Mouse (Mus musculus): ENCODE results near the gene Cnnm4. TPM values are rescaled to one million over a fixed set of nuclear protein-coding genes. Genes with fewer than 3 reads are reported as not detected.

The Cnnm4 gene
- total and polyA plus RNA-seq, 2 experiments from 2014 or later = 11.0 to 15.6 TPM

DNA sequence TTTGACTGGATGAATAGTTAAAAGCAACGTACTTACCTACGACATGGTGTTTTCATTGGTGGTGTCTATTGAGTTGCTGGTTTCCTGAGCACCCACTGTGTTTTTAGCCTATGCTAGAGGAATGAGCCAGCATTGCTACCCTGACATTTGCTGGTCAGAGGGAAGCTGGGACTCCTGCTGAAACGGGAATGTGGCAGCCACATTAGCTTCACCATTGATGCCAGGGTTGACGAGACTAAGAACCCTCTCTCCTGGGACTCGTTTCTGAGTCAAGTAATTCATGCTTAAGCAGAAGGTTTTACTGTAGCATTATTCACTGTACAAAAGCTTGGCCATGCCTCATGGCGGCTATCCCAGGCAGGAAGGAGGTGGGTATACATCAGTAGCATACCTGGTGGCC, 18.2 kb downstream of the Cnnm4 start:
- Histone ChIP-seq H3K9ac (replicated peaks; ENCODE audit: low read length, poor library complexity, severe bottlenecking) (no peak overlapping the region), H3K9me3 (ENCODE audit: low read length) (no peaks in the 10 kb centered on the region), H3K36me3 (ENCODE audit: insufficient read depth, low read length) (no peaks in the 10 kb centered on the region), H3K4me2 (ENCODE audit: low read depth, low read length, poor library complexity, severe bottlenecking) (no peak overlapping the region), H3K4me1 (ENCODE audit: insufficient read depth, low read length) (no peaks in the 10 kb centered on the region), H3K27ac (ENCODE audit: low read depth, low read length) (no peak overlapping the region), H3K27me3 (ENCODE audit: insufficient read depth, low read length) (no peaks in the 10 kb centered on the region), H3K4me3 (ENCODE audit: low read depth, low read length) (no peak overlapping the region)
- no peak for TF ChIP-seq CTCF (IDR thresholded peaks at IDR 0.05)
- no peak for DNase-seq (ENCODE audit: low spot score)
- 64% methylated on average over 6 of the region's 6 CpGs for WGBS
- ATAC-seq (ENCODE audit: low FRiP score) = no peak

DNA sequence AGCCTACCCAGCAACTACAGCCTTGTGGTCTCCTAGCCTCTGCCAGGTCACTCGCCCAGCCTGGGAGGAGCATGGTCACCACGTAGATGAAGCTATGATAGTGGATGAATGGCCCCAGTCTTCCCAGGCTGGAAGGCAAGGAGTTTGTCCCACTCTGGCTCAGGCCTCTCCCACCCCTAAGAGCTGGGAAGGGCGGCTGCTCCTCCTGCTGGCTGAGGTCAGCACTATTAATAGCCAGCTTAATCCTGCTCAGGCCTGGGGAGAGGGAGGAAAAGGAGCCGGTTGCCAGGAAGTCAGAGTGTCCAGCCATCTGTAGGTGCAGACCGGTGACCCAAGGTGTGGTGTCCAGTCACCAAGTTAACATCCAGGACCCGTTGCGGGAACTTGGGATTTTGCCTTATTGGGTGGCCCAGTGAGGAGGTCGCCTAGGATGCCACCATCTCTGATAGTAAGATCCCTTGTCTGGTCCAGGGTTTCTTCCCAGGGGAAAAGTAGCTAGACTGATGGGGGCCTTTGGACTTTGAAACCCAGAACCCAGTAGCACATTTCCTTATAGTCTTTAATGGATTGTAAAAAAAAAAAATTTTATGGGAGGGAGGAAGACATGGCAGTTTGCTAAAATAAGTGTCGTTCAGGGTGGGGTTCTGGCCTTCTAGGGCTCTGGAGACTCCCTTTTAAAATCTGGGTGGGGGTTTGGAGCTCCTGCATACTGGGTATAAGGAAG, 21.2 kb downstream of the Cnnm4 start:
- peak; percentile 58; the same call in 1 of the 2 replicates for ATAC-seq (ENCODE audit: low FRiP score)
- Histone ChIP-seq H3K27ac (ENCODE audit: low read depth, low read length) (no peak overlapping the region), H3K9ac (replicated peaks; ENCODE audit: low read length, poor library complexity, severe bottlenecking) (no peak overlapping the region), H3K9me3 (ENCODE audit: low read length) (no peaks in the 10 kb centered on the region), H3K4me2 (ENCODE audit: low read depth, low read length, poor library complexity, severe bottlenecking) (no peak overlapping the region), H3K4me3 (ENCODE audit: low read depth, low read length) (no peak overlapping the region), H3K27me3 (ENCODE audit: insufficient read depth, low read length) (no peaks in the 10 kb centered on the region), H3K4me1 (ENCODE audit: insufficient read depth, low read length) (no peaks in the 10 kb centered on the region), H3K36me3 (ENCODE audit: insufficient read depth, low read length) (no peaks in the 10 kb centered on the region)
- TF ChIP-seq CTCF (IDR thresholded peaks at IDR 0.05) = peak; percentile 67
- 46% methylated on average over 9 of the region's 9 CpGs for WGBS
- peak; percentile 59 for DNase-seq (ENCODE audit: low spot score)

DNA sequence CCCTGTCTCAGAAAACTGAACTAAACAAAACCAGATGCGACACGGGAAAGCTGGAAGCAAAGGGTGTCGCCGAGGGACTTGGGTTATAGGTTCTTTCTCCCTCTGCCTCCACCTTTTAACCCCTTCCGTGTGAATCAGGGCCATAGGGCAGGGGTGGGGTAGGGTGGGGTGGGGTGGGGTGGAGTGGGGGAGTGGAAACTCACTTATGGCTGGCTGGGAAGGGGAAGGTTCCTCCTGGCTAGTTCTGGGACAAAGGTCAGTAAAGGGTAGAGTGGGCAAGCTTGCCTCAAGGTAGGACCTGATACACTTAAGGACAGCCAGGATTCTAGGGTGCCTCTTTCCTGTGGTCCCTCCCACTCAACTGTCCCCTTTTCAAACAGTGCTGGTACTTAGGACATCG, 21.9 kb downstream of the Cnnm4 start:
- Histone ChIP-seq H3K9me3 (ENCODE audit: low read length) (no peaks in the 10 kb centered on the region), H3K4me3 (ENCODE audit: low read depth, low read length) (no peak overlapping the region), H3K4me1 (ENCODE audit: insufficient read depth, low read length) (no peaks in the 10 kb centered on the region), H3K9ac (replicated peaks; ENCODE audit: low read length, poor library complexity, severe bottlenecking) (no peak overlapping the region), H3K36me3 (ENCODE audit: insufficient read depth, low read length) (peaks cover 2% of the 10 kb centered on the region), H3K4me2 (ENCODE audit: low read depth, low read length, poor library complexity, severe bottlenecking) (no peak overlapping the region), H3K27me3 (ENCODE audit: insufficient read depth, low read length) (no peaks in the 10 kb centered on the region), H3K27ac (ENCODE audit: low read depth, low read length) (no peak overlapping the region)
- no peak for TF ChIP-seq CTCF (IDR thresholded peaks at IDR 0.05)
- DNase-seq (ENCODE audit: low spot score) (no peak), ATAC-seq (ENCODE audit: low FRiP score) (no peak)
- WGBS = 83% methylated on average over 6 of the region's 6 CpGs

DNA sequence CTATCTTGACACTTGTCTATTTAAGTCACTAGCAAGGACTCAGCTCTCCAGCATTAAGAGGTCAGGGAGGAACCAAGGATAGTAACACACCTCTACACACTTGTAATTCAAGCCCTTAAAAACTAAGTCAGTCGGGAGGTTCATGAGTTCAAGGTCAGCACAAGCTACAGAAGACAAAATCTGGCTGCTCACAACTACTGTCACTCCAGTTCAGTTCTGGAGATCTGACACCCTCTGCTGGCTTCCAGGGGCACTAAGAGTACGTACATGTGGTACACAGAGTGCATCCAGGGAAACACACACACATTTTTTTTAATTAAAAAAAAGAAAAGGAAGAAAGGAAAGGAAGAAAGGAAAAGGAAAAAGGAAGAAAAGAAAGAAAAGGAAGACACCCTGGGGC, 25.3 kb downstream of the Cnnm4 start:
- ATAC-seq (ENCODE audit: low FRiP score) (no peak), DNase-seq (ENCODE audit: low spot score) (peak; percentile 71)
- peak; percentile 72 for TF ChIP-seq CTCF (IDR thresholded peaks at IDR 0.05)
- Histone ChIP-seq H3K4me1 (ENCODE audit: insufficient read depth, low read length) (no peaks in the 10 kb centered on the region), H3K36me3 (ENCODE audit: insufficient read depth, low read length) (peaks cover 24% of the 10 kb centered on the region), H3K9me3 (ENCODE audit: low read length) (no peaks in the 10 kb centered on the region), H3K4me2 (ENCODE audit: low read depth, low read length, poor library complexity, severe bottlenecking) (no peak overlapping the region), H3K27ac (ENCODE audit: low read depth, low read length) (no peak overlapping the region), H3K4me3 (ENCODE audit: low read depth, low read length) (no peak overlapping the region), H3K27me3 (ENCODE audit: insufficient read depth, low read length) (no peaks in the 10 kb centered on the region), H3K9ac (replicated peaks; ENCODE audit: low read length, poor library complexity, severe bottlenecking) (no peak overlapping the region)
- 62% methylated on average over 2 of the region's 2 CpGs for WGBS

DNA sequence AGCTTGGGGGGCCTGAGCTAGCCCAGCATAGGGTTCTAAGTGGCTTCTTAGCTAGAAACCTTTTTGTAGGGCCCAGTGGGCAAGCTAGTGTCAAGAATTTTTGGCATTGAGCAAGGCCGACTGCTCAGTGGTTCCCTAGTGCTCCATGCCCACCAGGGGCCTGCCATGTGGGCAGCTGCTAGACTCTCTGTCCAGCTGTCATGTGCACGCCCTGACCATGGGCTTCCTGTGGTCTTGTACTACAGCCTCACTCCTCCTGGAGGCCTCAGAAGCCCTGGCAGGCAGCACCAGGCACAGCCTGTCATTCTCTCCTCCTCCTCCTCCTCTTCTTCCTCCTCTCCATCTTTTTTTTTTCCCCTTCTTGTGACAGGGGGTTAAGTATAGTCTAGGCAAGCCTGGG, 25.9 kb downstream of the Cnnm4 start:
- Histone ChIP-seq H3K4me1 (ENCODE audit: insufficient read depth, low read length) (no peaks in the 10 kb centered on the region), H3K4me3 (ENCODE audit: low read depth, low read length) (no peak overlapping the region), H3K9ac (replicated peaks; ENCODE audit: low read length, poor library complexity, severe bottlenecking) (no peak overlapping the region), H3K9me3 (ENCODE audit: low read length) (no peaks in the 10 kb centered on the region), H3K27ac (ENCODE audit: low read depth, low read length) (no peak overlapping the region), H3K27me3 (ENCODE audit: insufficient read depth, low read length) (no peaks in the 10 kb centered on the region), H3K4me2 (ENCODE audit: low read depth, low read length, poor library complexity, severe bottlenecking) (no peak overlapping the region), H3K36me3 (ENCODE audit: insufficient read depth, low read length) (peaks cover 24% of the 10 kb centered on the region)
- ATAC-seq (ENCODE audit: low FRiP score) (no peak), DNase-seq (ENCODE audit: low spot score) (no peak)
- no peak for TF ChIP-seq CTCF (IDR thresholded peaks at IDR 0.05)
- WGBS = 73% methylated on average over 2 of the region's 2 CpGs

DNA sequence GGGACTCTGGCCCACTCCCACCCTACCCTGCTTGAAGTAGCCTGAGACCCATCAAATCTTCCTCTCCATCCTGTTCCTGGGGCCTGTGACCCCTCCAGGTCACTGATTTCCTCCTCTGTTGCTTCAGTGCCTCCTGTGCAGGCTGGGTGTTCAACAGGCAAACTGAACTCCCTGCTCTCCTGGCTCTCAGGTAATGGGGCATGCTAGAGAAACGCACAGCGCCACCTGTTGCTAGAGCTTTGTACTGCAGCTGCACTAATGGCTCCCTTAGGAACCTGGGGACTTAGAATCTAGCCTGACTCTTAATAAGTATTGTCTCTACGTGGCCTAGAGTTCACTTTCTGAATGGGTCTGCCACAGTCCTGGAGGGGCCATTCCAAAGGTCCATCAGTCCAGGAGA, 29.8 kb downstream of the Cnnm4 start:
- H3K27me3 ChIP-seq (ENCODE audit: insufficient read depth, low read length) = no peaks in the 10 kb centered on the region
- DNase-seq (ENCODE audit: low spot score) (peak; percentile 81), ATAC-seq (ENCODE audit: low FRiP score) (peak; percentile 59; the same call in 1 of the 2 replicates)
- WGBS = 4% methylated on average over 3 of the region's 3 CpGs
- no peaks in the 10 kb centered on the region for H3K9me3 ChIP-seq (ENCODE audit: low read length)
- no peak overlapping the region for H3K4me2 ChIP-seq (ENCODE audit: low read depth, low read length, poor library complexity, severe bottlenecking)
- no peak overlapping the region for H3K27ac ChIP-seq (ENCODE audit: low read depth, low read length)
- no peaks in the 10 kb centered on the region for H3K4me1 ChIP-seq (ENCODE audit: insufficient read depth, low read length)
- peaks cover 30% of the 10 kb centered on the region for H3K36me3 ChIP-seq (ENCODE audit: insufficient read depth, low read length)
- peak; percentile 92 for TF ChIP-seq CTCF (IDR thresholded peaks at IDR 0.05)
- no peak overlapping the region for H3K9ac ChIP-seq (replicated peaks; ENCODE audit: low read length, poor library complexity, severe bottlenecking)
- no peak overlapping the region for H3K4me3 ChIP-seq (ENCODE audit: low read depth, low read length)

All from midbrain, postnatal 0 days (tissue).